Mouse (Mus musculus) embryonic facial prominence, embryonic 11.5 days (tissue): ENCODE results near the gene Heatr6. TPM values are rescaled to one million over a fixed set of nuclear protein-coding genes. Genes with fewer than 3 reads are reported as not detected.

ENCODE experiments used
- ATAC-seq: fragments of 200-750 bp; cut with Nextera tagmentation; replicated peaks from 2 replicates; pipeline ENCODE4 v1.8.0; 2017; ENCODE audit warnings: low read depth; ENCODE audit not compliant: insufficient number of reproducible peaks, low FRiP score, low TSS enrichment
- DNase-seq: peaks from one replicate; pipeline ENCODE4 v3.0.0-alpha.2; 2015; ENCODE audit warnings: low spot score
- H3K27ac ChIP-seq: fragments of 300-500 bp; sonication (generic); replicated peaks from 2 replicates; pipeline ENCODE4 v1.5.1; 2014; ENCODE audit warnings: mild to moderate bottlenecking, low read depth, low read length, control low read depth
- H3K27me3 ChIP-seq: fragments of 300-500 bp; sonication (generic); 2 replicates; pipeline ENCODE4 v1.6.1; 2014; ENCODE audit warnings: mild to moderate bottlenecking, low read length, moderate library complexity, mixed read lengths; ENCODE audit not compliant: control insufficient read depth, insufficient read depth
- H3K36me3 ChIP-seq: fragments of 300-500 bp; sonication (generic); replicated peaks from 2 replicates; pipeline ENCODE4 v1.6.1; 2014; ENCODE audit warnings: low read depth, mild to moderate bottlenecking, low read length, moderate library complexity, mixed read lengths; ENCODE audit not compliant: control insufficient read depth, insufficient read depth
- H3K4me1 ChIP-seq: fragments of 300-500 bp; sonication (generic); 2 replicates; pipeline ENCODE4 v1.6.1; 2014; ENCODE audit warnings: low read length, mixed read lengths; ENCODE audit not compliant: control insufficient read depth, insufficient read depth
- H3K4me2 ChIP-seq: fragments of 300-500 bp; sonication (generic); 2 replicates; pipeline ENCODE4 v1.6.1; 2014; ENCODE audit warnings: low read depth, mild to moderate bottlenecking, control low read depth, low read length, moderate library complexity
- H3K4me3 ChIP-seq: fragments of 300-500 bp; sonication (generic); 2 replicates; pipeline ENCODE4 v1.5.1; 2014; ENCODE audit warnings: low read depth, low read length, control low read depth
- H3K9ac ChIP-seq: fragments of 300-500 bp; sonication (generic); replicated peaks from 2 replicates; pipeline ENCODE4 v1.6.1; 2014; ENCODE audit warnings: mild to moderate bottlenecking, control low read depth, low read length
- H3K9me3 ChIP-seq: fragments of 300-500 bp; sonication (generic); replicated peaks from 2 replicates; pipeline ENCODE4 v1.6.1; 2016; ENCODE audit warnings: mild to moderate bottlenecking, low read length, inconsistent platforms, mixed read lengths; ENCODE audit not compliant: control insufficient read depth
- WGBS: fragments of 180-500 bp; shearing (Covaris S2); extraction: QIAGEN DNeasy Blood & Tissue Kit; methylation state at CpG from one replicate; pipeline ENCODE4 v1.1.7; 2014; 5-methylcytosine and 5-hydroxymethylcytosine counted together
- polyA plus RNA-seq: library from polyadenylated mRNA; unstranded; fragments of >200 nt; fragmentation: Nextera tagmentation; extraction: Ambion mirVana; gene quantifications from 2 replicates; pipeline ENCODE4 v1.2.1, GENCODE M21; 2014

Gene Heatr6
- polyA plus RNA-seq, 1 experiment from 2014 or later = 22.3 TPM

GRCm38 (mm10) chr11:83785366-83785765, 31.9 kb downstream of the Heatr6 start:
- no peak overlapping the region for H3K4me3 ChIP-seq
- ATAC-seq (no peak), DNase-seq (peak; percentile 87)
- H3K27me3 ChIP-seq = no peaks in the 10 kb centered on the region
- H3K9ac ChIP-seq = no peak overlapping the region
- 15% methylated on average over 2 of the region's 2 CpGs for WGBS
- peaks cover 8% of the 10 kb centered on the region for H3K36me3 ChIP-seq
- no peak overlapping the region for H3K27ac ChIP-seq
- no peak overlapping the region for H3K4me2 ChIP-seq
- no peaks in the 10 kb centered on the region for H3K4me1 ChIP-seq
- H3K9me3 ChIP-seq = no peaks in the 10 kb centered on the region

GRCm38 (mm10) chr11:83786835-83787234, 33.3 kb downstream of the Heatr6 start:
- H3K27me3 ChIP-seq = no peaks in the 10 kb centered on the region
- 80% methylated on average over 4 of the region's 4 CpGs for WGBS
- H3K4me2 ChIP-seq = no peak overlapping the region
- no peak for ATAC-seq
- H3K9ac ChIP-seq = no peak overlapping the region
- DNase-seq = no peak
- H3K36me3 ChIP-seq = peaks cover 4% of the 10 kb centered on the region
- no peaks in the 10 kb centered on the region for H3K9me3 ChIP-seq
- no peak overlapping the region for H3K27ac ChIP-seq
- no peak overlapping the region for H3K4me3 ChIP-seq
- no peaks in the 10 kb centered on the region for H3K4me1 ChIP-seq

GRCm38 (mm10) chr11:83787401-83788021, 34.0 kb downstream of the Heatr6 start:
- Histone ChIP-seq H3K9me3 (no peaks in the 10 kb centered on the region), H3K9ac (no peak overlapping the region), H3K27ac (no peak overlapping the region), H3K4me2 (no peak overlapping the region), H3K36me3 (peaks cover 4% of the 10 kb centered on the region), H3K27me3 (no peaks in the 10 kb centered on the region), H3K4me1 (no peaks in the 10 kb centered on the region), H3K4me3 (no peak overlapping the region)
- 80% methylated on average over 15 of the region's 15 CpGs for WGBS
- DNase-seq = no peak
- no peak for ATAC-seq

GRCm38 (mm10) chr11:83788331-83788730, 34.8 kb downstream of the Heatr6 start:
- Histone ChIP-seq H3K4me1 (no peaks in the 10 kb centered on the region), H3K4me3 (no peak overlapping the region), H3K9me3 (no peaks in the 10 kb centered on the region), H3K36me3 (no peaks in the 10 kb centered on the region), H3K4me2 (no peak overlapping the region), H3K27me3 (no peaks in the 10 kb centered on the region), H3K9ac (no peak overlapping the region), H3K27ac (no peak overlapping the region)
- 68% methylated on average over 8 of the region's 8 CpGs for WGBS
- ATAC-seq (no peak), DNase-seq (no peak)

GRCm38 (mm10) chr11:83789259-83789658, 35.8 kb downstream of the Heatr6 start:
- WGBS = 67% methylated on average over 13 of the region's 13 CpGs
- no peaks in the 10 kb centered on the region for H3K4me1 ChIP-seq
- DNase-seq (no peak), ATAC-seq (no peak)
- no peak overlapping the region for H3K4me2 ChIP-seq
- H3K9ac ChIP-seq = no peak overlapping the region
- no peak overlapping the region for H3K27ac ChIP-seq
- no peaks in the 10 kb centered on the region for H3K9me3 ChIP-seq
- no peak overlapping the region for H3K4me3 ChIP-seq
- H3K36me3 ChIP-seq = no peaks in the 10 kb centered on the region
- H3K27me3 ChIP-seq = no peaks in the 10 kb centered on the region

GRCm38 (mm10) chr11:83791133-83791532, 37.6 kb downstream of the Heatr6 start:
- H3K4me1 ChIP-seq = no peaks in the 10 kb centered on the region
- no peak overlapping the region for H3K4me2 ChIP-seq
- no peak for DNase-seq
- WGBS = 66% methylated on average over 4 of the region's 4 CpGs
- no peaks in the 10 kb centered on the region for H3K36me3 ChIP-seq
- no peaks in the 10 kb centered on the region for H3K27me3 ChIP-seq
- ATAC-seq = no peak
- no peak overlapping the region for H3K4me3 ChIP-seq
- no peak overlapping the region for H3K9ac ChIP-seq
- H3K9me3 ChIP-seq = no peaks in the 10 kb centered on the region
- H3K27ac ChIP-seq = no peak overlapping the region

- H3K36me3 ChIP-seq = no peaks in the 10 kb centered on the region
- 81% methylated on average over 12 of the region's 12 CpGs for WGBS
- no peak for ATAC-seq
- H3K4me2 ChIP-seq = no peak overlapping the region
- no peaks in the 10 kb centered on the region for H3K4me1 ChIP-seq
- H3K9me3 ChIP-seq = no peaks in the 10 kb centered on the region
- DNase-seq = no peak
- no peak overlapping the region for H3K4me3 ChIP-seq
- H3K9ac ChIP-seq = no peak overlapping the region
- no peaks in the 10 kb centered on the region for H3K27me3 ChIP-seq
- no peak overlapping the region for H3K27ac ChIP-seq
Observed at GRCm38 (mm10) chr11:83792316-83792914, 38.9 kb downstream of the Heatr6 start.

- 85% methylated on average over 14 of the region's 14 CpGs for WGBS
- no peaks in the 10 kb centered on the region for H3K27me3 ChIP-seq
- no peak overlapping the region for H3K9ac ChIP-seq
- no peaks in the 10 kb centered on the region for H3K9me3 ChIP-seq
- no peaks in the 10 kb centered on the region for H3K4me1 ChIP-seq
- no peaks in the 10 kb centered on the region for H3K36me3 ChIP-seq
- no peak overlapping the region for H3K27ac ChIP-seq
- ATAC-seq (no peak), DNase-seq (no peak)
- H3K4me3 ChIP-seq = no peak overlapping the region
- no peak overlapping the region for H3K4me2 ChIP-seq
Observed at GRCm38 (mm10) chr11:83793264-83793663, 39.8 kb downstream of the Heatr6 start.
